Mouse (Mus musculus): ENCODE data around the gene Gm5089. TPM values are rescaled to one million over a fixed set of nuclear protein-coding genes. Genes with fewer than 3 reads are reported as not detected.
A peak's percentile ranks its signal among the peaks of the same experiment; 100 is the strongest.

Gene Gm5089
- polyA plus RNA-seq, 1 experiment from 2014 or later: 2.3 TPM

DNA sequence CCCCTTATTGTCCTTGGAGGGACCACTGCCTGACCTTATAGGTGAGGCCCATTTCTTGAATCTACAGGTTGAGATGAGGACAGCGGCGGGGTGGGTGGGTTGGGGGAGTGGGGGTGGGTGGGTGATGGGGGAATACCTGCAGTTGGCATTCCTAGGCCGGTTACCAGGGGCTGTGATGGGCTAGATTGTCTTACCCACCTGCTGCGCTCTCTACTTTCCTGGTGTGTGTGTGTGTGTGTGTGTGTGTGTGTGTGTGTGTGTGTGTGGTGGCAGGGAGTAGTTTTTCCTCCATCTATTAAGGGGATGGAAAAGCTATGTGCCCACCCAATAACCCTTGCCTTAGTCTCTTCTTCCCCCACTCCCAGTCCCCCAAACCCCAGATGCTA, 33.5 kb upstream of the Gm5089 start:
- H3K9me3 ChIP-seq: no peaks in the 10 kb centered on the region
- H3K36me3 ChIP-seq: no peaks in the 10 kb centered on the region
- 13% methylated on average over 4 of the region's 4 CpGs for WGBS
- peak overlapping the region; percentile 14 for H3K4me3 ChIP-seq (replicated peaks)
- H3K9ac ChIP-seq (replicated peaks): peak overlapping the region; percentile 32
- H3K4me2 ChIP-seq (replicated peaks): peak overlapping the region; percentile 61
- peaks cover 83% of the 10 kb centered on the region for H3K27me3 ChIP-seq
- peaks cover 38% of the 10 kb centered on the region for H3K4me1 ChIP-seq (replicated peaks)
- H3K27ac ChIP-seq: peak overlapping the region; percentile 62
- peak; percentile 5; the same call in 1 of the 2 replicates for ATAC-seq

DNA sequence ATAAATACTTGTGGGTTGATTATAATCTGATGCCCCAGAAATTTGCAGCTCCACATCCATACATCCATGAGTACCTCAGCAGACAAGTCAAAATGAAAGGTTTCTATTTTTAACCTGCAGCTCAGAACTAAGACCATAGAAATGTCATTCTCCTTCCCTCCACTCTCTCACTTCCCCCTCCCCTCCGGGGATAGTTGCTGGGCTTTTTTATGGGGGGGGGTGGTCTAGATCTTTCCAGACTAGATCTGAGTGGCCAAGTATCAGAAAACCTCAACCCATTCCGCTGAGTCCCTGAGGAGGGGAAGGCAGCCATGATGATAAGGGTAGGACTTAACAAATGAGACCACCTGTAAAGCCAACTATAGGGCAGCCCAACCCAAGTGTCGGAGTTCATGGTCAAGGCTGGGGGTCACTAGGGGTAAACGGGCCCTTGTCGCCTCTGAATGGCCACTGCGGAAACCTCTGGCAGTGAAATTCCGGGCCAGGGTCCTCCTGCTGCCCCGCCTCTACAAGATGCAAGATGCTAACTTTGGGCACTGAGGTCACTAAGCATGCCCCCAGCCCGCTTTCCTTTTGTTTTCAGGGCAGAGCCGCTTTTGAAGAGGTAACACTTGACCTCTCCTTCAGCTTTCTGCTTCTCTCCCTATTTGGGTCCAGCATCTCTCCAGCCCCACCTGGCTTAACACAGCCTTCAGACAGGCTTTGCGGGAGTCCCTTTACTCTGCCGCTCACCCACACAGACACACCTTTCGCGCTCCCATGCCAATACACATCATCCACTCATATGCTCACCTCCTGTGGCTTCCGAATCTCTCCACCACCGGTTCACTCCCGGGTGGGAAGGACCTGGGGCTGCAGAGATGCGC, 32.9 kb upstream of the Gm5089 start:
- peak overlapping the region; percentile 61 for H3K4me2 ChIP-seq (replicated peaks)
- H3K4me3 ChIP-seq (replicated peaks): peak overlapping the region; percentile 14
- WGBS: 5% methylated on average over 18 of the region's 18 CpGs
- H3K36me3 ChIP-seq: peaks cover 3% of the 10 kb centered on the region; the same call in 1 of the 2 replicates
- peak overlapping the region; percentile 73; the same call in 1 of the 2 replicates for H3K9ac ChIP-seq (replicated peaks)
- peaks cover 79% of the 10 kb centered on the region for H3K27me3 ChIP-seq
- H3K9me3 ChIP-seq: no peaks in the 10 kb centered on the region
- peak overlapping the region; percentile 44; the same call in 1 of the 2 replicates for H3K27ac ChIP-seq
- H3K4me1 ChIP-seq (replicated peaks): peaks cover 40% of the 10 kb centered on the region
- 0 out of 2 replicates have a peak, but pooled peaks have one; percentile 2 for ATAC-seq

DNA sequence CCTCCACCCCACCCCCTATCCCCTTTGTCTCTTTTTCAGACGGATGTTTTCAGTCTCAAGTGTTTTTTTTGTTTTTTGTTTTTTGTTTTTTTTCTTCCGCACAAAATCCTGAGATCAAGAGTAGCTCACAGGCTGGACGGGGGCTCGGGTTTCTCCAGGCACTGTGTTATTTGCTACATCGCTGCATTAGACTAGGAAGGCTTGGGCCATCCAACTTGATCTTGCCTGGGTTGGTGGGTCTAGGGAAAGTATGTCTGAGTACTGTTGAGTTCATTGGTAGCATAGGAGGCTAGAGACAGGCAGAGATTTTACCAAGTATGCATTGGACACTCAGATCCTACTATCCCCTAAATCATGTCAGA, 32.1 kb upstream of the Gm5089 start:
- ATAC-seq: no peak
- H3K4me1 ChIP-seq (replicated peaks): peaks cover 44% of the 10 kb centered on the region
- peak overlapping the region; percentile 69 for H3K4me3 ChIP-seq (replicated peaks)
- H3K27me3 ChIP-seq: peaks cover 79% of the 10 kb centered on the region
- peak overlapping the region; percentile 86 for H3K27ac ChIP-seq
- 5% methylated on average over 5 of the region's 5 CpGs for WGBS
- peak overlapping the region; percentile 61 for H3K4me2 ChIP-seq (replicated peaks)
- peak overlapping the region; percentile 73 for H3K9ac ChIP-seq (replicated peaks)
- H3K36me3 ChIP-seq: peaks cover 6% of the 10 kb centered on the region; the same call in 1 of the 2 replicates
- no peaks in the 10 kb centered on the region for H3K9me3 ChIP-seq

DNA sequence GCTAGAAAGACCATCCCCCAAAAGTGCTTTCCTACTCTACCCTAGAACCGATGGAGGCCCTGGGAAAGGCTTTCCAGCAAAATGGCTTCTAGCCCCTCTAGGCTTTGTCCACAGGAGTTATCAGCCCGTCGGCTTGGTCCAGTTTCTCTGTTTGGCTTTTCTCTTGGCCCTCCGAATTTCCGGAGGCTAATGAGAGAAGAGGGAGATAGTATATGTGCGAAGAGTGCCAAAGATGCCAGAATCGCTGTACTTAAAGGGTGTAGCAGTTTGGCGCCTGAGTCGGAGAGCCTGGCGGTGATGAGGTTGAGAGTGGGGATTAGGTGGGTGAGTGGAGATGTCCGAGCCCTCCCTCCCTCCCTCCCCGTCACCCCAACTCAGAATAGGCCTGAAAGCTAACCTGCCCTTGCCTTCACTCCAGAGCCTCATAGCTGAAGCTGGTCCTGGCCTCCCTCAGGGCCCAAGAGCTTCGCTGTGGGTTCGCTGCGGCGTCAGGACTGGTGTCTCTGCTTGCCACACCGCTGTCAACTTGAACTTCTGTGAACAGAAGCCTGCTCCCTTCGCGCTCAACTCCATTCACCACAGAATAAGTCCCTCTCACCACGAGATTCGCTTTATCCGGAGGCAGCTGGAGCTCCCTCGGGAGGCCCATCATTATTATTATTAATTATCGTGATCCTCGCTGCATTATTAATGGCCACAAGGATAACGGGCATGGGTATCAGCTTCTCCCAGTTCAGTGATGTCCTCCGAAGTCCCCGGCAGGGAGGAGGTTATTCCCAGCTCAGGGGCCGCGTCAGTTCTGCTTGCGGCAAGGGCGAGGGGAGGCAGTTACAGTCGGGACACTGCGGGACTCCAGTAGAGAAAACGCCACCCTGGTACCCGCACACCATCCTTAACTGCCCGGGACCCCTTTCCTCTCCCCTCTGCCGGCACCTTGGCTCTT, 31.4 kb upstream of the Gm5089 start:
- Histone ChIP-seq H3K36me3 (peaks cover 6% of the 10 kb centered on the region; the same call in 1 of the 2 replicates), H3K4me3 (replicated peaks) (peak overlapping the region; percentile 69), H3K27me3 (peaks cover 75% of the 10 kb centered on the region), H3K4me1 (replicated peaks) (peaks cover 44% of the 10 kb centered on the region), H3K9me3 (no peaks in the 10 kb centered on the region), H3K27ac (peak overlapping the region; percentile 86), H3K9ac (replicated peaks) (peak overlapping the region; percentile 73), H3K4me2 (replicated peaks) (peak overlapping the region; percentile 61)
- WGBS: 2% methylated on average over 37 of the region's 38 CpGs
- ATAC-seq: peak; percentile 55

DNA sequence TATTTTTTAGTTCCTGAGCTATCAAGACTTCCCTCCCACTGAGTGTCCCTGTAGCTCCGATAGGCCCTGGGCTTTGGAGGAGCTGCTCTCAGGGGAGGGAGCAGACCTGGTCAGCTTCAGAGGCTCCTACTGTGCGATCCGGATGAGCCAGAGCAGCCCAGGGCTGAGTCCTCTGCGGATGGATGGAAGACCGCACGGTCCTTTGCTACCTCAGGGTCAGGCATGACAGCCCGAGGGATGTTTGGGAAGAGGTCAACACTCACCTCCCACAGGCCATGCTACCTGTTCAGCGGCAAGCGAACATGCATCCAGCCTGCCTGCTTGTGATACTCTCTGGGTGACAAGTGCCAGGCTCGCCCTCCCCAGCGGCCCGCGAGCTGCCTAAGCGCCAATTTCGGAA, 30.3 kb upstream of the Gm5089 start:
- no peaks in the 10 kb centered on the region for H3K9me3 ChIP-seq
- H3K36me3 ChIP-seq: peaks cover 6% of the 10 kb centered on the region; the same call in 1 of the 2 replicates
- H3K27me3 ChIP-seq: peaks cover 68% of the 10 kb centered on the region
- WGBS: 8% methylated on average over 15 of the region's 15 CpGs
- peaks cover 44% of the 10 kb centered on the region for H3K4me1 ChIP-seq (replicated peaks)
- H3K4me3 ChIP-seq (replicated peaks): peak overlapping the region; percentile 69
- peak; percentile 30; the same call in 1 of the 2 replicates for ATAC-seq
- peak overlapping the region; percentile 86 for H3K27ac ChIP-seq
- peak overlapping the region; percentile 61 for H3K4me2 ChIP-seq (replicated peaks)
- H3K9ac ChIP-seq (replicated peaks): peak overlapping the region; percentile 73

DNA sequence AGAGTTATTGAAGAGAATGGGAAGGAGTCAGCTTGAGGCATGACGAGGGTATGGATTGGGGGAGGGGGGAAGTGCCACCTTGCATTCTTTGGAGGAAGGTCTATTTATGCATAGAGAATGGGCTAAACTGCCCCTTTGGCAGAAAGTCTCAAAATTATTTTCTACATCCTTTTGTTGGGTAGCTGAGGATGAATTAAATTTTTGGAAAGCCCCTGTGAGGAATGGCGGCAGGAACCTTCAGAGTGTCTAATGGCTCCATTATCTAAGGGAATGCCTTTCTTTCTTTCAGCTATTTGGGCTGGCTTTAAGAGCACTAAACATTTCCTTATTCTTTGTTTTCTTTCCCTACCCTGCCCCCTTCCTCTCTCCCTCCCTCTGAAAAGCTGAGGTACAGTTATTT, 29.4 kb upstream of the Gm5089 start:
- whole genome bisulfite sequencing: 8% methylated on average over 2 of the region's 2 CpGs
- Histone ChIP-seq H3K4me1 (replicated peaks) (peaks cover 50% of the 10 kb centered on the region), H3K9me3 (no peaks in the 10 kb centered on the region), H3K4me3 (replicated peaks) (peak overlapping the region; percentile 69), H3K27me3 (peaks cover 68% of the 10 kb centered on the region), H3K36me3 (peaks cover 6% of the 10 kb centered on the region; the same call in 1 of the 2 replicates), H3K27ac (peak overlapping the region; percentile 86), H3K9ac (replicated peaks) (peak overlapping the region; percentile 73), H3K4me2 (replicated peaks) (peak overlapping the region; percentile 61)
- no peak for ATAC-seq

DNA sequence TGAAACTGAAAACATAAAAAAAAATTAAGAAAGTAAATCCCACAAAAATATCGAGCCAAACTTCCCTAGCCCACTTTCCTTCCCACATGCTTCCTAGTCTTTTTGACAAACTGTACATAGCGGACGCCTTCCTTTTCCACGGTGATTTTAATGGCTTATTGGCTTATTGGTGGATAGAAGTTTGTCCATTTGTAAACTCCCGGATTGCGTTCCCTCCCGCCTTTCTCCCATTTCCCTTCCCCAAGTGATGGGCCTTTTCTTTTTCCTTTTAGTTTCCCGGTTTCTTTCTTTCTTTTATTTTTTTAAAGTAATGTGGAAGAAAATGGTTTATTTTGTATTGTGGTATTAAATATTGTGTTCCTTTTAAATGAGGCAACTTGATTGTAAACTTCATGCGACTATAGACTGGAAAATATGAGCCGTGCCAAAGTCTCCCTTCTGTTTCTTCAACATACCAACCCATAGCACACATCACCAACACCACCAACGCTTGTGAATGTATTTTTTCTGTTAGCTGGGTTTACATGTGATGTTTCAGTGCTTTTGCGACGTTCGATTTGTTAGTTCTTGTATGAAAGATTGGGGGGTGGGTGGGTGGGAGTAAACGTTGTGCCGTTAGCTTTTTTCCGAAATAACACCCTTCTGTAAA, 28.7 kb upstream of the Gm5089 start:
- Histone ChIP-seq H3K27me3 (peaks cover 61% of the 10 kb centered on the region), H3K27ac (no peak overlapping the region; the same call in 1 of the 2 replicates), H3K4me2 (replicated peaks) (peak overlapping the region; percentile 61), H3K4me3 (replicated peaks) (peak overlapping the region; percentile 69), H3K36me3 (peaks cover 6% of the 10 kb centered on the region; the same call in 1 of the 2 replicates), H3K9me3 (no peaks in the 10 kb centered on the region), H3K9ac (replicated peaks) (peak overlapping the region; percentile 94), H3K4me1 (replicated peaks) (peaks cover 49% of the 10 kb centered on the region)
- no peak for ATAC-seq
- 8% methylated on average over 17 of the region's 17 CpGs for WGBS

DNA sequence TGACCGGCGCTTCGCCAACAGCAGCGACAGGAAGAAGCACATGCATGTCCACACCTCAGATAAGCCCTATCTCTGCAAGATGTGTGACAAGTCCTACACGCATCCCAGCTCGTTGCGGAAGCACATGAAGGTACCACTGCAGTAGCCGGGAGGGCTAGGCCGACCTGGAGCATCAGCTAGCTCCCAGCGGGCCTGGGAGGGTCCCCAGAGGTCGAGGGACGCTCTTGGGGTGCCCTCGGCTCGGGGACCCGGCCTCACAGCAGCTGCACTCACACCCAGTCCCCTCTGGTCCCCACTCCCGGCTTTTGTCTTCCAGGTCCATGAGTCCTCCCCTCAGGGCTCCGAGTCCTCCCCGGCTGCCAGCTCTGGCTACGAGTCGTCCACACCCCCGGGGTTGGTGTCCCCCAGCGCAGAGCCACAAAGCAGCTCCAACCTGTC, 27.7 kb upstream of the Gm5089 start:
- H3K4me1 ChIP-seq (replicated peaks): peaks cover 47% of the 10 kb centered on the region
- H3K27me3 ChIP-seq: peaks cover 58% of the 10 kb centered on the region
- H3K27ac ChIP-seq: peak overlapping the region; percentile 98

DNA sequence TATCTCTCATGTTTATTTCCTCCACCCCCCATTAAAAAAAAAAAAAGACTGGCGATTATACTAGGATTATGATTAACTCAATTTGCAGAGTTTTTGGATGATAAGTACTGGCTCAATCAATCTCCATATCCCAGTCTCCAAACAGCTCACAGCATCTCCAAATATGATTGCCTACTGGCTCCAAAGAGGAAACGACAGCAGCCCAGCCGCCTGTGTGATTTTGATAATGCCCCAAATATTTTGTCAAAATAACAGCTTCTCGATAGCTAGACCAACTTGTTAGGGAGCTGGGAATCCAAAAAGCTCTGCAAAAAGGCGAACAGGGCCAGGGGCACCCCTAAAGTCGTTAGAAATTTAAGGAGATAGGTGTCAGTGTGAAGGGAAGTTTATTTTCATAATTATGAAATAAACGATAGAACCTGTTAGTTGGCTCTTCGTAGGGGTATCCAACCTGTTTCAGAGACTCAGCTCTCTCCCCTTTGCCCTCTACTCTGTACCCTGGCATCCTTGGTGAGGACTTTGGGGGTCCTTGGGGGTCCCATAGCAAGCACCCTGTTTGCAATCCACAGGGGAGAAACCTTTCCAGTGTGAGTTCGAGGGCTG, 27.2 kb upstream of the Gm5089 start:
- H3K4me1 ChIP-seq (replicated peaks): peaks cover 49% of the 10 kb centered on the region
- H3K27me3 ChIP-seq: peaks cover 58% of the 10 kb centered on the region

More for the DNA sequence above, 27.7 kb upstream of the Gm5089 start:
- under 1% methylated on average over 22 of the region's 22 CpGs for WGBS
- H3K9ac ChIP-seq (replicated peaks): peak overlapping the region; percentile 94
- no peak for ATAC-seq
- peak overlapping the region; percentile 69 for H3K4me3 ChIP-seq (replicated peaks)
- peak overlapping the region; percentile 61 for H3K4me2 ChIP-seq (replicated peaks)
- no peaks in the 10 kb centered on the region for H3K9me3 ChIP-seq
- H3K36me3 ChIP-seq: peaks cover 6% of the 10 kb centered on the region; the same call in 1 of the 2 replicates

DNA sequence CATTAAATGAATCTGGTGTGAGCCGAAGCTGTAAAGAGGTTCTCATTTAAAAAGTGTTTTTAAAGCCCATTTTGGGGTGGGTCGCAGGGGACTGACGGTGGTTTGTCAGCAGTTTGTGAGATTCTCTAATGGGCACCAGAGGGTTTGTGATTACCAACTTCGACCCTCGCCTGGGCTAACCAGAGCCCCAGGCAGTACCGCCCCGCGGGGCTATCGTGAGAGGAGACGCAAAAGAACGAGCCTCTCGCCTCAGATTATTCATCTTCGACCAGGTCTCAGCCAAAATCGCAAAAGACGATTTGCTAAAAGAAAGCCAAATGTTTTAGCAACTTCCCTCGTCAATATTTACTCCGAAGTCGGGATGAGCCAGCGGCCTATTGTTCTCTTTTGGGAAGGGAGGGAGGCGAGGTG, 26.4 kb upstream of the Gm5089 start:
- Histone ChIP-seq H3K4me2 (replicated peaks) (peak overlapping the region; percentile 61), H3K27ac (peak overlapping the region; percentile 98), H3K27me3 (peaks cover 57% of the 10 kb centered on the region), H3K4me3 (replicated peaks) (peak overlapping the region; percentile 69), H3K9ac (replicated peaks) (peak overlapping the region; percentile 94), H3K9me3 (no peaks in the 10 kb centered on the region), H3K36me3 (peaks cover 6% of the 10 kb centered on the region; the same call in 1 of the 2 replicates), H3K4me1 (replicated peaks) (peaks cover 42% of the 10 kb centered on the region)
- ATAC-seq: no peak
- WGBS: under 1% methylated on average over 20 of the region's 20 CpGs

More for the DNA sequence above, 27.2 kb upstream of the Gm5089 start:
- H3K4me3 ChIP-seq (replicated peaks): peak overlapping the region; percentile 69
- peak overlapping the region; percentile 61 for H3K4me2 ChIP-seq (replicated peaks)
- under 1% methylated on average over 9 of the region's 9 CpGs for WGBS
- H3K9ac ChIP-seq (replicated peaks): peak overlapping the region; percentile 94
- peaks cover 6% of the 10 kb centered on the region; the same call in 1 of the 2 replicates for H3K36me3 ChIP-seq
- no peaks in the 10 kb centered on the region for H3K9me3 ChIP-seq
- ATAC-seq: no peak
- H3K27ac ChIP-seq: peak overlapping the region; percentile 98

All from midbrain, embryonic 13.5 days (tissue).